Mouse (Mus musculus) left cerebral cortex, adult 8-10 months (tissue): Measurements from ENCODE around the gene Olfr1289. TPM values are rescaled to one million over a fixed set of nuclear protein-coding genes. Genes with fewer than 3 reads are reported as not detected.

Experiments
- DNase-seq, 2 experiments: peaks; one replicate each; pipeline ENCODE4 v3.0.0; 2022; ENCODE audit warnings: low spot score in 2 of 2
- total RNA-seq, 4 experiments: library from RNA; stranded (reverse); gene quantifications; 2 replicates each; pipeline ENCODE4 v1.2.4; 2022

Gene Olfr1289
- not detected for total RNA-seq

- no peak for DNase-seq
Measured at GRCm38 (mm10) chr2:111480519-111480918, at the start of gene Olfr1289. Gene Olfr1289, plus strand, starts transcription at chr2:111480819.

- DNase-seq: no peak
Measured at GRCm38 (mm10) chr2:111448842-111449241, 31.8 kb upstream of the Olfr1289 start, which contains the start of gene Olfr1287. Gene Olfr1287, plus strand, starts transcription at chr2:111449142.

GRCm38 (mm10) chr2:111473801-111474200 is 6.8 kb upstream of the Olfr1289 start, which contains the start of gene Olfr1288:
Gene Olfr1288, plus strand, starts transcription at chr2:111474101.
- DNase-seq: no peak

GRCm38 (mm10) chr2:111493729-111494128 is 13.1 kb downstream of the Olfr1289 start, which contains the start of gene Olfr1290:
Gene Olfr1290, minus strand, starts transcription at chr2:111493829.
- no peak for DNase-seq

- no peak for DNase-seq
Measured at GRCm38 (mm10) chr2:111496880-111497279, 16.3 kb downstream of the Olfr1289 start, which contains the start of gene Olfr1291-ps1. Gene Olfr1291-ps1, plus strand, starts transcription at chr2:111497180.

GRCm38 (mm10) chr2:111517451-111517850 is 36.8 kb downstream of the Olfr1289 start:
- no peak for DNase-seq

- DNase-seq: no peak
Measured at GRCm38 (mm10) chr2:111524903-111525302, 44.3 kb downstream of the Olfr1289 start, which contains the start of gene Olfr1293-ps. Gene Olfr1293-ps, plus strand, starts transcription at chr2:111525203.

Other genes with a start within 250 kb of the Olfr1289 start
- gene Olfr1275, start 245.5 kb upstream of the Olfr1289 start, total RNA-seq: not detected
- gene Olfr1276, start 226.3 kb upstream of the Olfr1289 start, total RNA-seq: not detected
- not detected for gene Olfr1277, start 206.7 kb upstream of the Olfr1289 start, total RNA-seq
- not detected for gene Olfr1278, start 190.7 kb upstream of the Olfr1289 start, total RNA-seq
- gene Olfr1279, start 180.2 kb upstream of the Olfr1289 start, total RNA-seq: not detected
- not detected for gene Olfr1280, start 166.8 kb upstream of the Olfr1289 start, total RNA-seq
- gene Olfr1281, start 154.3 kb upstream of the Olfr1289 start, total RNA-seq: not detected
- not detected for gene Olfr1282, start 144.7 kb upstream of the Olfr1289 start, total RNA-seq
- gene Olfr1283, start 114.0 kb upstream of the Olfr1289 start, total RNA-seq: not detected
- gene Olfr1284, start 105.3 kb upstream of the Olfr1289 start, total RNA-seq: not detected
- gene Olfr1286, start 57.7 kb upstream of the Olfr1289 start, total RNA-seq: not detected
- not detected for gene Olfr1287, start 31.7 kb upstream of the Olfr1289 start, total RNA-seq
- gene Olfr1288, start 6.7 kb upstream of the Olfr1289 start, total RNA-seq: not detected
- gene Olfr1290, start 13.0 kb downstream of the Olfr1289 start, total RNA-seq: not detected
- not detected for gene Olfr1291-ps1, start 16.4 kb downstream of the Olfr1289 start, total RNA-seq
- gene Olfr1293-ps, start 44.4 kb downstream of the Olfr1289 start, total RNA-seq: not detected
- not detected for gene Olfr1294, start 59.5 kb downstream of the Olfr1289 start, total RNA-seq
- gene Olfr1295, start 88.9 kb downstream of the Olfr1289 start, total RNA-seq: not detected
- not detected for gene Olfr1297, start 145.7 kb downstream of the Olfr1289 start, total RNA-seq
- not detected for gene Olfr1298, start 168.4 kb downstream of the Olfr1289 start, total RNA-seq
- not detected for gene Olfr1299, start 180.6 kb downstream of the Olfr1289 start, total RNA-seq